Mouse (Mus musculus) intestine, embryonic 14.5 days (tissue): Measurements from ENCODE around the gene 4930426L09Rik. TPM values are rescaled to one million over a fixed set of nuclear protein-coding genes. Genes with fewer than 3 reads are reported as not detected.

Source experiments
- ATAC-seq: fragments of 200-750 bp; cut with Nextera tagmentation; replicated peaks from 2 replicates; pipeline ENCODE4 v1.8.0; 2017; ENCODE audit warnings: low read depth, moderate number of reproducible peaks, moderate TSS enrichment, moderate library complexity; ENCODE audit not compliant: low FRiP score, low TSS enrichment
- DNase-seq: peaks from one replicate; pipeline ENCODE4 v3.0.0-alpha.2; 2018; ENCODE audit warnings: low spot score
- H3K27ac ChIP-seq: fragments of 300-500 bp; sonication (generic); 2 replicates; pipeline ENCODE4 v1.5.1; 2014; ENCODE audit warnings: low read depth, mild to moderate bottlenecking, control low read depth
- H3K27me3 ChIP-seq: fragments of 300-500 bp; sonication (generic); replicated peaks from 2 replicates; pipeline ENCODE4 v1.6.1; 2014; ENCODE audit warnings: low read length, control low read depth; ENCODE audit not compliant: control insufficient read depth, insufficient read depth
- H3K36me3 ChIP-seq: fragments of 300-500 bp; sonication (generic); 2 replicates; pipeline ENCODE4 v1.6.1; 2014; ENCODE audit warnings: low read length, control low read depth; ENCODE audit not compliant: control insufficient read depth, insufficient read depth
- H3K4me1 ChIP-seq: fragments of 300-500 bp; sonication (generic); replicated peaks from 2 replicates; pipeline ENCODE4 v1.6.1; 2014; ENCODE audit warnings: low read length, control low read depth, mixed read lengths; ENCODE audit not compliant: control insufficient read depth, insufficient read depth
- H3K4me2 ChIP-seq: fragments of 300-500 bp; sonication (generic); 2 replicates; pipeline ENCODE4 v1.6.1; 2014; ENCODE audit warnings: low read length
- H3K4me3 ChIP-seq: fragments of 300-500 bp; sonication (generic); 2 replicates; pipeline ENCODE4 v1.5.1; 2014; ENCODE audit warnings: low read depth, low read length, control low read depth, mixed read lengths
- H3K9ac ChIP-seq: fragments of 300-500 bp; sonication (generic); 2 replicates; pipeline ENCODE4 v1.6.1; 2014; ENCODE audit warnings: mild to moderate bottlenecking, low read length
- H3K9me3 ChIP-seq: fragments of 300-500 bp; sonication (generic); 2 replicates; pipeline ENCODE4 v1.6.1; 2016; ENCODE audit warnings: low read length, control low read depth; ENCODE audit not compliant: control insufficient read depth
- WGBS: fragments of 180-500 bp; shearing (Covaris S2); extraction: QIAGEN DNeasy Blood & Tissue Kit; methylation state at CpG from one replicate; pipeline ENCODE4 v1.1.7; 2014; 5-methylcytosine and 5-hydroxymethylcytosine counted together
- polyA plus RNA-seq: library from polyadenylated mRNA; unstranded; fragments of >200 nt; fragmentation: Nextera tagmentation; extraction: Ambion mirVana; gene quantifications from 2 replicates; pipeline ENCODE4 v1.2.1, GENCODE M21; 2014

4930426L09Rik gene
- polyA plus RNA-seq, 1 experiment from 2014 or later = 0.37 TPM

- Histone ChIP-seq H3K4me1 (0 out of 2 replicates have a peak, but pooled peaks cover 2% of the 10 kb centered on the region), H3K9ac (no peak overlapping the region), H3K36me3 (no peaks in the 10 kb centered on the region), H3K27ac (0 out of 2 replicates have a peak overlapping the region, but pooled peaks have one; percentile 57), H3K9me3 (no peaks in the 10 kb centered on the region), H3K27me3 (no peaks in the 10 kb centered on the region), H3K4me3 (no peak overlapping the region), H3K4me2 (no peak overlapping the region)
- WGBS = 90% methylated on average over 1 of the region's 1 CpGs
- DNase-seq (no peak), ATAC-seq (no peak)
Measured at GRCm38 (mm10) chr2:19049341-19049740, 51.2 kb downstream of the 4930426L09Rik start.

Other genes with a start within 250 kb of the 4930426L09Rik start
- gene Pip4k2a, start 217 bp upstream of the 4930426L09Rik start, polyA plus RNA-seq = 10.1 and 10.3 TPM in 2 replicates
- 0.05 and 0.19 TPM in 2 replicates for gene Armc3, start 201.0 kb downstream of the 4930426L09Rik start, polyA plus RNA-seq